Mouse (Mus musculus) erythroblast, embryonic 14.5 days (primary cell): Measurements from ENCODE around the gene Tchhl1.

Source experiments
- GATA1 ChIP-seq: IDR thresholded peaks from 2 replicates; pipeline ENCODE4 v1.6.1; 2012; ENCODE audit warnings: low read length, inconsistent platforms, mixed read lengths
- TAL1 ChIP-seq: IDR thresholded peaks from 3 replicates; pipeline ENCODE4 v1.6.1; 2012; ENCODE audit warnings: low read length, inconsistent platforms, mixed read lengths

DNA sequence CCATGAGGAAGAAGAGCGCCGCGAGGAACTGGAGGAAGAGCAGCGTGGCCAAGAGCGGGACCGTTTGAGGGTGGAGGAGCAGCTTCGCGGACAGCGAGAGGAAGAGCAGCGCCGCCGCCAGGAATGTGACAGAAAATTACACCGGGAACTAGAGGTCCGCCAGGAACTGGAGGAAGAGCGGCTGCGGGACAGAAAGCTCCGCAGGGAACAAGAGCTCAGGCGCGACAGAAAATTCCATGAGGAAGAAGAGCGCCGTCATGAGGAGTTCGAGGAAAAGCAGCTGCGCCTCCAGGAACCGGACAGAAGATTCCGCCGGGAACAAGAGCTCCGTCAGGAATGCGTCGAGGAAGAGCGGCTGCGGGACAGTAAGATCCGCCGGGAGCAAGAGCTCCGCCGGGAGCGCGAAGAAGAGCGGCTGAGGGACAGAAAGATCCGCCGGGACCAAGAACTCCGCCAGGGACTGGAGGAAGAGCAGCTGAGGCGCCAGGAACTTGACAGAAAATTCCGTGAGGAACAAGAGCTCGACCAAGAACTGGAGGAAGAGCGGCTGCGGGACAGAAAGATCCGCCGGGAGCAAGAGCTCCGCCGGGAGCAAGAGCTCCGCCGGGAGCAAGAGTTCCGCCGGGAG is 22.3 kb upstream of the Tchhl1 start:
- TF ChIP-seq GATA1, result no peak
- TF ChIP-seq TAL1, result no peak
